Mouse (Mus musculus) midbrain, embryonic 13.5 days (tissue): Measurements from ENCODE around the gene Ccdc121. TPM values are rescaled to one million over a fixed set of nuclear protein-coding genes. Genes with fewer than 3 reads are reported as not detected.

ENCODE experiments used
- ATAC-seq: fragments of 200-750 bp; cut with Nextera tagmentation; 2 replicates; pipeline ENCODE4 v1.8.0; 2017; ENCODE audit warnings: mild to moderate bottlenecking, moderate TSS enrichment, moderate library complexity
- H3K27ac ChIP-seq: fragments of 300-500 bp; sonication (generic); 2 replicates; pipeline ENCODE4 v1.5.1; 2015; ENCODE audit warnings: inconsistent platforms, mild to moderate bottlenecking, moderate library complexity
- H3K27me3 ChIP-seq: fragments of 300-500 bp; sonication (generic); 2 replicates; pipeline ENCODE4 v1.6.1; 2015; ENCODE audit warnings: mild to moderate bottlenecking, inconsistent platforms
- H3K36me3 ChIP-seq: fragments of 300-500 bp; sonication (generic); 2 replicates; pipeline ENCODE4 v1.6.1; 2015; ENCODE audit warnings: mild to moderate bottlenecking, inconsistent platforms
- H3K4me1 ChIP-seq: fragments of 300-500 bp; sonication (generic); replicated peaks from 2 replicates; pipeline ENCODE4 v1.6.1; 2015; ENCODE audit warnings: inconsistent platforms
- H3K4me2 ChIP-seq: fragments of 300-500 bp; sonication (generic); replicated peaks from 2 replicates; pipeline ENCODE4 v1.6.1; 2015; ENCODE audit warnings: moderate library complexity, mild to moderate bottlenecking, inconsistent platforms
- H3K4me3 ChIP-seq: fragments of 300-500 bp; sonication (generic); replicated peaks from 2 replicates; pipeline ENCODE4 v1.5.1; 2015; ENCODE audit warnings: mild to moderate bottlenecking, inconsistent platforms
- H3K9ac ChIP-seq: fragments of 300-500 bp; sonication (generic); replicated peaks from 2 replicates; pipeline ENCODE4 v1.6.1; 2015; ENCODE audit warnings: mild to moderate bottlenecking, inconsistent platforms
- H3K9me3 ChIP-seq: fragments of 300-500 bp; sonication (generic); 2 replicates; pipeline ENCODE4 v1.6.1; 2016; ENCODE audit warnings: mild to moderate bottlenecking, inconsistent platforms
- WGBS: fragments of 180-500 bp; shearing (Covaris S2); methylation state at CpG from one replicate; pipeline ENCODE4 v1.1.7; 2015; 5-methylcytosine and 5-hydroxymethylcytosine counted together
- polyA plus RNA-seq: library from polyadenylated mRNA; unstranded; fragments of >200 nt; fragmentation: Nextera tagmentation; extraction: Ambion mirVana; gene quantifications from 2 replicates; pipeline ENCODE4 v1.2.1, GENCODE M21; 2015

Ccdc121 gene
- polyA plus RNA-seq, 1 experiment from 2014 or later: not detected

DNA sequence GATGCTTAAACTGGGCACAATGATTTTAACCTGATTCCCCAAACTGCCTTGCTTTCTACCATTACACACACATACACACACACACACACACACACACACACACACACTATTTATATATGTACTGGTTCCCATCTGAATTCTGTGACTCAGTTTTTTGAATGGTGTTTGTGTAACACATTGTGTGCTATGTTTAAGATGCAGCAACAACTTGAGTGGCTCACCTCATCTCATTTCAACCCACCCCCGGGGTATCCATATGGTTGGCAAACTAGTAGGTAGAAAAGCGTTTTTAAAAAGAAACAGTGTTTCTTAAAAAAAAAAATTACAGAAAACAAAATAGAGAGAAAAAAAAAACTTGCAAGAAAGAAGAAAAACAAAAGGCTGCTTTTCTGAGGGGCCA, 51.0 kb downstream of the Ccdc121 start:
- Histone ChIP-seq H3K4me1 (no peaks in the 10 kb centered on the region), H3K9me3 (no peaks in the 10 kb centered on the region), H3K4me3 (no peak overlapping the region), H3K27me3 (no peaks in the 10 kb centered on the region), H3K36me3 (no peaks in the 10 kb centered on the region), H3K27ac (no peak overlapping the region), H3K9ac (no peak overlapping the region), H3K4me2 (no peak overlapping the region)
- WGBS: 85% methylated on average over 2 of the region's 2 CpGs
- no peak for ATAC-seq

Other genes with a start within 250 kb of the Ccdc121 start
- 2.6 and 3.8 TPM in 2 replicates for gene Cnih3, start 158.8 kb downstream of the Ccdc121 start, polyA plus RNA-seq
- gene Dnah14, start 65.1 kb upstream of the Ccdc121 start, polyA plus RNA-seq: 0.73 and 0.82 TPM in 2 replicates